Mouse (Mus musculus) lung, embryonic 15.5 days (tissue): ENCODE results near the gene Prrg2. TPM values are rescaled to one million over a fixed set of nuclear protein-coding genes. Genes with fewer than 3 reads are reported as not detected.
"Not testable (repeated sequence)": the region's sequence is repeated elsewhere in the genome, so short reads cannot be mapped to it uniquely, and the experiment has no call there.

ENCODE experiments used
- ATAC-seq: fragments of 200-750 bp; cut with Nextera tagmentation; 2 replicates; pipeline ENCODE4 v1.8.0; 2017; ENCODE audit warnings: moderate number of reproducible peaks, borderline replicate concordance; ENCODE audit not compliant: low FRiP score, low TSS enrichment; ENCODE audit errors: extremely low read depth
- H3K27ac ChIP-seq: fragments of 300-500 bp; sonication (generic); 2 replicates; pipeline ENCODE4 v1.5.1; 2015; ENCODE audit warnings: moderate library complexity, mild to moderate bottlenecking, inconsistent platforms
- H3K27me3 ChIP-seq: fragments of 300-500 bp; sonication (generic); 2 replicates; pipeline ENCODE4 v1.6.1; 2015; ENCODE audit warnings: inconsistent platforms
- H3K36me3 ChIP-seq: fragments of 300-500 bp; sonication (generic); 2 replicates; pipeline ENCODE4 v1.6.1; 2015; ENCODE audit warnings: inconsistent platforms
- H3K4me1 ChIP-seq: fragments of 300-500 bp; sonication (generic); 2 replicates; pipeline ENCODE4 v1.6.1; 2015; ENCODE audit warnings: inconsistent platforms
- H3K4me2 ChIP-seq: fragments of 300-500 bp; sonication (generic); 2 replicates; pipeline ENCODE4 v1.6.1; 2015; ENCODE audit warnings: inconsistent platforms, mild to moderate bottlenecking, moderate library complexity
- H3K4me3 ChIP-seq: fragments of 300-500 bp; sonication (generic); 2 replicates; pipeline ENCODE4 v1.5.1; 2015; ENCODE audit warnings: mild to moderate bottlenecking, inconsistent platforms
- H3K9ac ChIP-seq: fragments of 300-500 bp; sonication (generic); 2 replicates; pipeline ENCODE4 v1.6.1; 2015; ENCODE audit warnings: inconsistent platforms
- H3K9me3 ChIP-seq: fragments of 300-500 bp; sonication (generic); 2 replicates; pipeline ENCODE4 v1.6.1; 2016; ENCODE audit warnings: inconsistent platforms
- WGBS: fragments of 180-500 bp; shearing (Covaris S2); methylation state at CpG from one replicate; pipeline ENCODE4 v1.1.7; 2015; 5-methylcytosine and 5-hydroxymethylcytosine counted together
- polyA plus RNA-seq: library from polyadenylated mRNA; unstranded; fragments of >200 nt; fragmentation: Nextera tagmentation; extraction: Ambion mirVana; gene quantifications from 2 replicates; pipeline ENCODE4 v1.2.1, GENCODE M21; 2015

Gene Prrg2
- polyA plus RNA-seq = 23.1 and 24.2 TPM in 2 replicates

DNA sequence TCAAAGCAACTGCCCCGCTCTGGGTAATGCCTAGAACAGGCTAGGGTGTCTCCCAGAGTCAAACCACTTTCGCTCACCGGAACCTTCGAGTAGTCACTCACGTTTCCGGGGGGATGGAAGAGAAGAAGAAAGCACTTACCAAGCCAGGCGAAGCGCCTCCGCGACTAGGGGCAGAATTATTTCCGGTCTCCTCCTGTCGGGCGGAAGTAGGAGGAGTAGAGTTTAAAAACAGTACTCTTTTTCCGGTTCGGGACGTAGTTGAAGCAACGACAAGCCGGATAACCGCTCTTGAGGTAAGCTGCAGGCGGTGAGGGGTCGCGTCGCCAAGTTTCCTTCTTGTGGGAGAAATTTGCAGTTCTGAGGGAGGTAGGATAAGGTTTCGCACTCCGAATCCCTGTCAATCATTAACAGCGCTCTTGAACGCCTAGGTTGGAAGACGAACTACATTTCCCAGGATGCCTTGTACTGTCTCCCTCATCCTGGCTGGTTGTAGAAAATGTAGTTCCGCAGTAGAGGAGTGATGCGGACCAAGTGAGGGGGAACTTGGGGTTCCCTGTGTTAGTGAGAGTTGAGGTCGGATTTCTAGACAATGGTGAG is at the start of gene Prrg2, which contains the start of gene Nosip:
TSS of gene Prrg2 (minus strand) at position 439 of the 597 bp plus-strand sequence.
TSS of gene Nosip (plus strand) at position 191 of the 597 bp plus-strand sequence.
- H3K4me3 ChIP-seq = peak within 1 kb of the TSS; percentile 81
- under 1% methylated on average over 31 of the region's 31 CpGs for WGBS
- peak within 1 kb of the TSS; percentile 66 for H3K4me2 ChIP-seq
- peak; percentile 87 for ATAC-seq
- H3K36me3 ChIP-seq = no peaks in the 10 kb centered on the region
- no peaks in the 10 kb centered on the region for H3K9me3 ChIP-seq
- H3K27me3 ChIP-seq = no peaks in the 10 kb centered on the region
- H3K27ac ChIP-seq = peak within 1 kb of the TSS; percentile 98
- H3K9ac ChIP-seq = peak within 1 kb of the TSS; percentile 69
- peaks cover 19% of the 10 kb centered on the region for H3K4me1 ChIP-seq

- H3K9ac ChIP-seq = no peak overlapping the region
- H3K27me3 ChIP-seq = no peaks in the 10 kb centered on the region
- no peak overlapping the region for H3K4me2 ChIP-seq
- no peaks in the 10 kb centered on the region for H3K36me3 ChIP-seq
- H3K27ac ChIP-seq = no peak overlapping the region
- H3K9me3 ChIP-seq = no peaks in the 10 kb centered on the region
- WGBS = 36% methylated on average over 2 of the region's 2 CpGs
- H3K4me3 ChIP-seq = no peak overlapping the region
- ATAC-seq = no peak
- no peaks in the 10 kb centered on the region for H3K4me1 ChIP-seq
Measured at GRCm38 (mm10) chr7:45111940-45112339, 49.5 kb upstream of the Prrg2 start.

DNA sequence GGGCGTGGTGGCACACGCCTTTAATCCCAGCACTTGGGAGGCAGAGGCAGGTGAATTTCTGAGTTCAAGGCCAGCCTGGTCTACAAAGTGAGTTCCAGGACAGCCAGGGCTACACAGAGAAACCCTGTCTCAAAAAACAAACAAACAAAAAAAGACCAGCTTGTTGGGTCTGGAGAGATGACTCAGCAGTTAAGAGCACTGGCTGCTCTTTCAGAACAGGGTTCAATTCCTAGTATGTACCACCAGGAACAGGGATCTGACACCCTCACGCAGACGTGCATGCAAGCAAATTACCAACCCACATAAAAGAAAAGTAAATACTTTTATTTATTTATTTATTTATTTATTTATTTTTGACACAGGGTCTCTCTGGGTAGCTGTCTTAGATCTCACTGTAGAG is 47.6 kb upstream of the Prrg2 start:
- not testable (repeated sequence) for H3K27me3 ChIP-seq, H3K9me3 ChIP-seq, H3K4me3 ChIP-seq, H3K4me2 ChIP-seq, H3K9ac ChIP-seq, H3K36me3 ChIP-seq, H3K4me1 ChIP-seq, ATAC-seq, H3K27ac ChIP-seq
- WGBS = 83% methylated on average over 4 of the region's 4 CpGs

GRCm38 (mm10) chr7:45107052-45107645 is 44.7 kb upstream of the Prrg2 start:
- 42% methylated on average over 5 of the region's 5 CpGs for WGBS

GRCm38 (mm10) chr7:45106441-45106840 is 44.0 kb upstream of the Prrg2 start:
- ATAC-seq = no peak
- H3K4me3 ChIP-seq = no peak overlapping the region
- no peaks in the 10 kb centered on the region for H3K36me3 ChIP-seq
- WGBS = 45% methylated on average over 6 of the region's 6 CpGs
- H3K27ac ChIP-seq = no peak overlapping the region
- H3K4me1 ChIP-seq = peaks cover 28% of the 10 kb centered on the region
- no peak overlapping the region for H3K9ac ChIP-seq
- H3K4me2 ChIP-seq = no peak overlapping the region
- H3K27me3 ChIP-seq = no peaks in the 10 kb centered on the region
- no peaks in the 10 kb centered on the region for H3K9me3 ChIP-seq

More at GRCm38 (mm10) chr7:45107052-45107645, 44.7 kb upstream of the Prrg2 start:
- Histone ChIP-seq H3K4me1 (peaks cover 21% of the 10 kb centered on the region), H3K27me3 (no peaks in the 10 kb centered on the region), H3K9ac (no peak overlapping the region), H3K36me3 (no peaks in the 10 kb centered on the region), H3K27ac (no peak overlapping the region), H3K4me2 (no peak overlapping the region), H3K4me3 (no peak overlapping the region), H3K9me3 (no peaks in the 10 kb centered on the region)
- ATAC-seq = no peak

- H3K4me2 ChIP-seq = no peak overlapping the region
- H3K9ac ChIP-seq = no peak overlapping the region
- H3K36me3 ChIP-seq = no peaks in the 10 kb centered on the region
- ATAC-seq = no peak
- H3K27me3 ChIP-seq = no peaks in the 10 kb centered on the region
- 78% methylated on average over 8 of the region's 8 CpGs for WGBS
- peaks cover 32% of the 10 kb centered on the region for H3K4me1 ChIP-seq
- H3K9me3 ChIP-seq = no peaks in the 10 kb centered on the region
- H3K27ac ChIP-seq = no peak overlapping the region
- H3K4me3 ChIP-seq = no peak overlapping the region
Measured at GRCm38 (mm10) chr7:45105491-45105890, 43.0 kb upstream of the Prrg2 start.

- H3K27ac ChIP-seq = no peak overlapping the region
- H3K4me3 ChIP-seq = no peak overlapping the region
- H3K27me3 ChIP-seq = no peaks in the 10 kb centered on the region
- H3K4me1 ChIP-seq = peaks cover 34% of the 10 kb centered on the region
- H3K9ac ChIP-seq = no peak overlapping the region
- no peaks in the 10 kb centered on the region for H3K9me3 ChIP-seq
- no peaks in the 10 kb centered on the region for H3K36me3 ChIP-seq
- WGBS = 77% methylated on average over 5 of the region's 5 CpGs
- no peak for ATAC-seq
- H3K4me2 ChIP-seq = no peak overlapping the region
Measured at GRCm38 (mm10) chr7:45104941-45105340, 42.5 kb upstream of the Prrg2 start.

GRCm38 (mm10) chr7:45103652-45104180 is 41.2 kb upstream of the Prrg2 start, which contains the start of gene Fcgrt:
TSS of gene Fcgrt (minus strand) at chr7:45103851.
- H3K4me3 ChIP-seq = peak within 1 kb of the TSS; percentile 46
- peaks cover 34% of the 10 kb centered on the region for H3K4me1 ChIP-seq
- ATAC-seq = peak; percentile 98
- H3K36me3 ChIP-seq = no peaks in the 10 kb centered on the region
- no peaks in the 10 kb centered on the region for H3K9me3 ChIP-seq
- no peaks in the 10 kb centered on the region for H3K27me3 ChIP-seq
- WGBS = 20% methylated on average over 7 of the region's 7 CpGs
- peak within 1 kb of the TSS; percentile 47 for H3K9ac ChIP-seq
- peak within 1 kb of the TSS; percentile 93 for H3K27ac ChIP-seq
- peak within 1 kb of the TSS; percentile 63 for H3K4me2 ChIP-seq

DNA sequence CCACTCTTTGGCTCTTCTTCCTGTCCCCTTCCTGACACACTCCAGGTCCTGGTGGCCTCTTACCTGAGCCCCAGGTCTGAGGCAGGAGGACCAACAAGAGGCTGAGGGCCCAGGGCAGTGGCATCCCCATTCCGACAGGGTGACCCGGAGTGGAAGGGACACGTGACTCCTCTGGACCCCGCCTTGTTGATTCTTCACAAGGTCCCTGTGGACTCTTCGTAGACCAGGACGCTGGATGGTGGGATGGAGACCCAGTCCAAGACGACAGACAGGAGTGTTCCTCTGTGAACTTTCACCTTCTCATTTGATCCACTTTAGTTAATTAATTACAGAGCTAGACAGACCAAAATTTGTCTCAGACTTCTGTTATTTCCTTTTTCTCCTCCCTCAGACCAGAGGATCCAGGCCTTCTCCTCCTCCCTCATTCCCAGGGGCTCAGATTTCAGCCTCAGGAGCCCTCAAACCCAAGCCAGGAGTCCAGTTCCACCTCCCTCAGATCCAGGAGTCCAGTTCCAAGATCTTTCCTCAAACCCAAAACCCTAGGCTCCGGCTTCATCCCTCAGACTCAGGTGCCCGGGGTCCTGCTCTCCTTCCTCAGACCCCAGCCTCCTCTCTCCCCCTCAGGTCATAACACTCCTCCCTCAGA is 40.6 kb upstream of the Prrg2 start:
- Histone ChIP-seq H3K4me1 (peaks cover 34% of the 10 kb centered on the region), H3K27me3 (no peaks in the 10 kb centered on the region), H3K9ac (peak overlapping the region; percentile 47), H3K36me3 (no peaks in the 10 kb centered on the region), H3K9me3 (no peaks in the 10 kb centered on the region), H3K4me3 (peak overlapping the region; percentile 46), H3K4me2 (peak overlapping the region; percentile 63), H3K27ac (peak overlapping the region; percentile 93)
- no peak for ATAC-seq
- 47% methylated on average over 9 of the region's 9 CpGs for WGBS

DNA sequence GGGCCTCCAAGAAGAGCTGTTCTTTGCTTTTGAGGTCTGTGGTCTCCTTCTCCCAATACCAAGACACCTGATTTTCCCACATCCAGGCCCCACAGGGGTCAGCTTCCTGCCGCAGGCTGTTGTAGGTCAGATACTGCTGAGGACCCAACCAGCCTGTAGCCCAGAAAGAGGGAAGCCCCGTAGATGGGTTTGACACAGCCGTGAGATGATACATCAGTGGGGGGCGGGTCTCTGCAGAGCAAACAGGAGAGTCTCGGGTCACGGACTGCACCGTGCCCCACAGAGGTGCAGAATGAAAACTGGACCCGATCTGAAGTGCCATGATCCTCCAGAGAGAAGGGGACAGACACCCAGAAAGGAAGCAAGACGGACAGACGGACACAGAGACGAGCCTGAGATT is 40.0 kb upstream of the Prrg2 start:
- Histone ChIP-seq H3K4me2 (peak overlapping the region; percentile 63), H3K36me3 (no peaks in the 10 kb centered on the region), H3K9ac (no peak overlapping the region), H3K27ac (no peak overlapping the region), H3K4me3 (peak overlapping the region; percentile 46), H3K27me3 (no peaks in the 10 kb centered on the region), H3K9me3 (no peaks in the 10 kb centered on the region), H3K4me1 (peaks cover 34% of the 10 kb centered on the region)
- WGBS = 72% methylated on average over 11 of the region's 11 CpGs
- ATAC-seq = no peak

DNA sequence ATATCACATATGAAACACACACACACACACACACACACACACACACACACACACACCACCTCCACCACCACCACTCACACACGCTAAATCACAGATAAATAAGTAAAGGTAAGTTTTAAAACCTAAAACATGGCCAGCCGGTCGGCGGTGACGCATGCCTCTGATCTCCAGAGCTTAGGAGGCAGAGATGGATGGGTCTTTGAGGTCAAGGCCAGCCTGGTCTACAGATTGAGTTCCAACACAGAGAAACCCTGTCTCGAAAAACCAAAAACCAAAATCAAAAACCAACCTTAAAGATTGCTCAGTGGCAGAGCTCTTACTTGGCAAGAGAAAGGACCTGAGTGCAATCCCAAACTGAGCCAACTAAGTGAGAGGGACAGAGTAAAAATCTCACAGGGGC is 37.6 kb upstream of the Prrg2 start:
- H3K4me3 ChIP-seq = no peak overlapping the region
- no peaks in the 10 kb centered on the region for H3K36me3 ChIP-seq
- H3K27ac ChIP-seq = no peak overlapping the region
- WGBS = 78% methylated on average over 6 of the region's 6 CpGs
- peaks cover 34% of the 10 kb centered on the region for H3K4me1 ChIP-seq
- H3K27me3 ChIP-seq = no peaks in the 10 kb centered on the region
- H3K4me2 ChIP-seq = no peak overlapping the region
- H3K9me3 ChIP-seq = no peaks in the 10 kb centered on the region
- no peak for ATAC-seq
- no peak overlapping the region for H3K9ac ChIP-seq
